Mouse (Mus musculus): ENCODE results near the gene Eps8. TPM values are rescaled to one million over a fixed set of nuclear protein-coding genes. Genes with fewer than 3 reads are reported as not detected.

Eps8 gene
- total RNA-seq, 1 experiment, result 17.0 TPM

DNA sequence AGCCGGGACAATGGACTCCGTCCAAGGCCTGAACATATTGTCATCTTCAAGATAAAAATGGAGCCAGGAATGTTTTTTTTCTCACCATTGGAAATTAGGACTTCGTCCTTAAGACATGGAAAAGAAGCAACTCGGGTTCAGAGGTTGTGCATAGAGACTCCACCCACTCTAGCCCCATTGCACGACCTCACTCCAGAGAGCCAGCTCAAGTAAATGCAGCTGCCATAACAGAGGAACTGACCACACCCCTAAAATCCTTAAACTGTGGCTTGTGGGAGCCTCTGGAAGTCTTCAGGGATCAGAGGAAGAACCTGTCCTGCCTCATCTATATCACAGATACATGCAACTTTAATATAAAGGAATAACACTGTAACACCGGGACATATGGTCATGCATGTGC is 155.9 kb downstream of the Eps8 start:
- Histone ChIP-seq H3K9me3 (ENCODE audit: control insufficient read depth, insufficient read depth, low read depth, low read length) (no peaks in the 10 kb centered on the region), H3K4me3 (ENCODE audit: insufficient read depth in 1 of 2, low read depth in 1 of 2, low read length in 2 of 2, poor library complexity in 1 of 2, severe bottlenecking in 1 of 2) (no peak overlapping the region), H3K27ac (ENCODE audit: insufficient read depth, low read depth, low read length, poor library complexity, severe bottlenecking) (no peak overlapping the region), H3K9ac (ENCODE audit: insufficient read depth, low read depth, low read length, poor library complexity, severe bottlenecking) (no peak overlapping the region), H3K4me1 (ENCODE audit: control insufficient read depth in 2 of 2, insufficient read depth in 2 of 2, low read length in 2 of 2, poor library complexity in 1 of 2) (peaks cover 9 to 12% of the 10 kb centered on the region in 2 experiments), H3K36me3 (ENCODE audit: control insufficient read depth, insufficient read depth, low read length, poor library complexity, severe bottlenecking) (peaks cover 3% of the 10 kb centered on the region)
- DNase-seq (ENCODE audit: low read depth, low spot score), result no peak
- in situ Hi-C loops (cut with MboI; ENCODE audit: low sequenced_read_pairs in 2 of 2, unreplicated experiment in 2 of 2), result no loop called here
- TF ChIP-seq ZC3H11A (IDR thresholded peaks at IDR 0.05; ENCODE audit: borderline replicate concordance, low read depth, low read length), result no peak
- no peak for TF ChIP-seq ZNF384 (IDR thresholded peaks at IDR 0.05; ENCODE audit: low read depth, low read length)
- TF ChIP-seq CHD2 (IDR thresholded peaks at IDR 0.05; ENCODE audit: low read depth, low read length), result no peak
- no peak for TF ChIP-seq HCFC1 (IDR thresholded peaks at IDR 0.05; ENCODE audit: borderline replicate concordance, insufficient read depth, low read length)
- TF ChIP-seq MAFK (IDR thresholded peaks at IDR 0.05; ENCODE audit: insufficient read depth, low read depth, low read length), result no peak

DNA sequence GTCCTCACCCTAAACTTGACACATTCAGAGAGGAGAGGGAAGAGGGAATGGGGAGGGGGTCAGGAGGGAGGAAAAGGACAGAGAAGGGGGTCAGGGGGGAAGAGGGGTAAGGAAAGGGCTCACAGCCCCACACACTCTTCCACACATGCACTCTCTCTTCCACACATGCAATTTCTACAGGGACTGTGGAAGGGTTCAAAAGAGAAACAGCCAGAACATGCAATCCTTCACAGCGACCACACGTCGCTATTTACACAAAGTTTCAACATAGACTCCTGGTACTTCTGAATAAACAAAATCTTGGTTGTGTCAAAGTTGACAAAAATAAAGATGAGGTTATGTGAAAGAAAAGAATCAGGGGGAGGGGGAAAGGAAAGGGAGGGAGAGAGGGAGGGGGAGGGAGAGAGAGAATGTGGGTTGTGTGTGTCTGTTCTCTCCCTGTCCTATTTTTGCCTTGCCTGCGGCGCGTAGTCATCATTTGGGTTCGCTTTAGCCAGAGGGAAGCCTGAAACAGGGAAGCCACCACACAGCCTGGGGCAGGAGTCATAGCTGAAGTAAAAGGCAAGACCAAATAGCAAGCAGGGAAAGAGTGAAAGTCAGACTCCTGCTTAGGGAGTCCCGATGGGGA is 157.4 kb downstream of the Eps8 start:
- Histone ChIP-seq H3K27ac (ENCODE audit: insufficient read depth, low read depth, low read length, poor library complexity, severe bottlenecking) (0 out of 2 replicates have a peak overlapping the region, but pooled peaks have one; percentile 20), H3K36me3 (ENCODE audit: control insufficient read depth, insufficient read depth, low read length, poor library complexity, severe bottlenecking) (peaks cover 3% of the 10 kb centered on the region), H3K4me3 (ENCODE audit: insufficient read depth in 1 of 2, low read depth in 1 of 2, low read length in 2 of 2, poor library complexity in 1 of 2, severe bottlenecking in 1 of 2) (no peak overlapping the region), H3K4me1 (ENCODE audit: control insufficient read depth in 2 of 2, insufficient read depth in 2 of 2, low read length in 2 of 2, poor library complexity in 1 of 2) (peaks cover 3 to 7% of the 10 kb centered on the region in 2 experiments; a peak in 2 of 4 replicates), H3K9ac (ENCODE audit: insufficient read depth, low read depth, low read length, poor library complexity, severe bottlenecking) (no peak overlapping the region), H3K9me3 (ENCODE audit: control insufficient read depth, insufficient read depth, low read depth, low read length) (no peaks in the 10 kb centered on the region)
- TF ChIP-seq ZNF384 (IDR thresholded peaks at IDR 0.05; ENCODE audit: low read depth, low read length) (no peak), HCFC1 (IDR thresholded peaks at IDR 0.05; ENCODE audit: borderline replicate concordance, insufficient read depth, low read length) (no peak), ZC3H11A (IDR thresholded peaks at IDR 0.05; ENCODE audit: borderline replicate concordance, low read depth, low read length) (no peak), MAFK (IDR thresholded peaks at IDR 0.05; ENCODE audit: insufficient read depth, low read depth, low read length) (no peak), CHD2 (IDR thresholded peaks at IDR 0.05; ENCODE audit: low read depth, low read length) (no peak)
- no peak for DNase-seq (ENCODE audit: low read depth, low spot score)
- in situ Hi-C loops (cut with MboI; ENCODE audit: low sequenced_read_pairs in 2 of 2, unreplicated experiment in 2 of 2), result no loop called here

GRCm38 (mm10) chr6:137496562-137496961 is 158.1 kb downstream of the Eps8 start:
- Histone ChIP-seq H3K27ac (ENCODE audit: insufficient read depth, low read depth, low read length, poor library complexity, severe bottlenecking) (no peak overlapping the region), H3K4me3 (ENCODE audit: insufficient read depth in 1 of 2, low read depth in 1 of 2, low read length in 2 of 2, poor library complexity in 1 of 2, severe bottlenecking in 1 of 2) (no peak overlapping the region), H3K9ac (ENCODE audit: insufficient read depth, low read depth, low read length, poor library complexity, severe bottlenecking) (no peak overlapping the region), H3K4me1 (ENCODE audit: control insufficient read depth in 2 of 2, insufficient read depth in 2 of 2, low read length in 2 of 2, poor library complexity in 1 of 2) (peaks cover 3 to 10% of the 10 kb centered on the region in 2 experiments; a peak in 2 of 4 replicates), H3K36me3 (ENCODE audit: control insufficient read depth, insufficient read depth, low read length, poor library complexity, severe bottlenecking) (peaks cover 3% of the 10 kb centered on the region), H3K9me3 (ENCODE audit: control insufficient read depth, insufficient read depth, low read depth, low read length) (no peaks in the 10 kb centered on the region)
- DNase-seq (ENCODE audit: low read depth, low spot score), result no peak
- in situ Hi-C loops (cut with MboI; ENCODE audit: low sequenced_read_pairs in 2 of 2, unreplicated experiment in 2 of 2), result no loop called here
- TF ChIP-seq MAFK (IDR thresholded peaks at IDR 0.05; ENCODE audit: insufficient read depth, low read depth, low read length) (no peak), CHD2 (IDR thresholded peaks at IDR 0.05; ENCODE audit: low read depth, low read length) (no peak), HCFC1 (IDR thresholded peaks at IDR 0.05; ENCODE audit: borderline replicate concordance, insufficient read depth, low read length) (no peak), ZC3H11A (IDR thresholded peaks at IDR 0.05; ENCODE audit: borderline replicate concordance, low read depth, low read length) (no peak), ZNF384 (IDR thresholded peaks at IDR 0.05; ENCODE audit: low read depth, low read length) (no peak)

- no peak overlapping the region; the same call in 1 of the 2 replicates for H3K27ac ChIP-seq (ENCODE audit: insufficient read depth, low read depth, low read length, poor library complexity, severe bottlenecking)
- H3K9ac ChIP-seq (ENCODE audit: insufficient read depth, low read depth, low read length, poor library complexity, severe bottlenecking), result no peak overlapping the region
- no peak overlapping the region for H3K4me3 ChIP-seq (ENCODE audit: insufficient read depth in 1 of 2, low read depth in 1 of 2, low read length in 2 of 2, poor library complexity in 1 of 2, severe bottlenecking in 1 of 2)
- no peaks in the 10 kb centered on the region for H3K9me3 ChIP-seq (ENCODE audit: control insufficient read depth, insufficient read depth, low read depth, low read length)
- in situ Hi-C loops (cut with MboI; ENCODE audit: low sequenced_read_pairs in 2 of 2, unreplicated experiment in 2 of 2), result no loop called here
- peaks cover 3% of the 10 kb centered on the region for H3K36me3 ChIP-seq (ENCODE audit: control insufficient read depth, insufficient read depth, low read length, poor library complexity, severe bottlenecking)
- no peak for TF ChIP-seq ZC3H11A (IDR thresholded peaks at IDR 0.05; ENCODE audit: borderline replicate concordance, low read depth, low read length)
- TF ChIP-seq ZNF384 (IDR thresholded peaks at IDR 0.05; ENCODE audit: low read depth, low read length), result no peak
- TF ChIP-seq MAFK (IDR thresholded peaks at IDR 0.05; ENCODE audit: insufficient read depth, low read depth, low read length), result no peak
- no peak for TF ChIP-seq CHD2 (IDR thresholded peaks at IDR 0.05; ENCODE audit: low read depth, low read length)
- TF ChIP-seq HCFC1 (IDR thresholded peaks at IDR 0.05; ENCODE audit: borderline replicate concordance, insufficient read depth, low read length), result no peak
- DNase-seq (ENCODE audit: low read depth, low spot score), result no peak
- H3K4me1 ChIP-seq (ENCODE audit: control insufficient read depth in 2 of 2, insufficient read depth in 2 of 2, low read length in 2 of 2, poor library complexity in 1 of 2), result peaks cover 3 to 10% of the 10 kb centered on the region in 2 experiments; a peak in 2 of 4 replicates
Measured at GRCm38 (mm10) chr6:137495233-137495632, 159.4 kb downstream of the Eps8 start.

Measured in ES-E14 (cell line).